Mouse (Mus musculus): ENCODE results near the gene Ppp1r13b. TPM values are rescaled to one million over a fixed set of nuclear protein-coding genes. Genes with fewer than 3 reads are reported as not detected.

The Ppp1r13b gene
- polyA plus RNA-seq, 1 experiment from 2014 or later: 13.6 TPM

GRCm38 (mm10) chr12:111848300-111848798 lies 59.6 kb downstream of the Ppp1r13b start:
- no peak overlapping the region for H3K4me2 ChIP-seq (replicated peaks; ENCODE audit: low read depth)
- H3K9me3 ChIP-seq (ENCODE audit: control insufficient read depth): no peaks in the 10 kb centered on the region
- H3K36me3 ChIP-seq (ENCODE audit: control insufficient read depth, insufficient read depth): peaks cover 12% of the 10 kb centered on the region
- H3K27me3 ChIP-seq (replicated peaks; ENCODE audit: control insufficient read depth, insufficient read depth, low read length): no peaks in the 10 kb centered on the region
- no peak overlapping the region for H3K4me3 ChIP-seq (ENCODE audit: low read depth, low read length)
- peak; percentile 78 for ATAC-seq
- H3K27ac ChIP-seq (ENCODE audit: low read depth, low read length): peak overlapping the region; percentile 23; the same call in 1 of the 2 replicates
- no peak overlapping the region for H3K9ac ChIP-seq (ENCODE audit: low read depth, low read length)
- H3K4me1 ChIP-seq (replicated peaks; ENCODE audit: control insufficient read depth, insufficient read depth, low read length): no peaks in the 10 kb centered on the region
- 50% methylated on average over 9 of the region's 9 CpGs for WGBS
- no peak for TF ChIP-seq CTCF (IDR thresholded peaks at IDR 0.05; ENCODE audit: low read depth)

GRCm38 (mm10) chr12:111846815-111847214 lies 61.1 kb downstream of the Ppp1r13b start:
- H3K9ac ChIP-seq (ENCODE audit: low read depth, low read length): no peak overlapping the region
- H3K9me3 ChIP-seq (ENCODE audit: control insufficient read depth): no peaks in the 10 kb centered on the region
- no peak for TF ChIP-seq CTCF (IDR thresholded peaks at IDR 0.05; ENCODE audit: low read depth)
- H3K4me3 ChIP-seq (ENCODE audit: low read depth, low read length): no peak overlapping the region
- H3K27me3 ChIP-seq (replicated peaks; ENCODE audit: control insufficient read depth, insufficient read depth, low read length): no peaks in the 10 kb centered on the region
- WGBS: 83% methylated on average over 10 of the region's 10 CpGs
- no peak overlapping the region for H3K4me2 ChIP-seq (replicated peaks; ENCODE audit: low read depth)
- no peaks in the 10 kb centered on the region for H3K4me1 ChIP-seq (replicated peaks; ENCODE audit: control insufficient read depth, insufficient read depth, low read length)
- peaks cover 21% of the 10 kb centered on the region for H3K36me3 ChIP-seq (ENCODE audit: control insufficient read depth, insufficient read depth)
- H3K27ac ChIP-seq (ENCODE audit: low read depth, low read length): no peak overlapping the region
- no peak for ATAC-seq

GRCm38 (mm10) chr12:111845953-111846352 lies 62.0 kb downstream of the Ppp1r13b start:
- no peaks in the 10 kb centered on the region for H3K9me3 ChIP-seq (ENCODE audit: control insufficient read depth)
- H3K27me3 ChIP-seq (replicated peaks; ENCODE audit: control insufficient read depth, insufficient read depth, low read length): no peaks in the 10 kb centered on the region
- no peak for ATAC-seq
- H3K4me1 ChIP-seq (replicated peaks; ENCODE audit: control insufficient read depth, insufficient read depth, low read length): no peaks in the 10 kb centered on the region
- no peak for TF ChIP-seq CTCF (IDR thresholded peaks at IDR 0.05; ENCODE audit: low read depth)
- H3K9ac ChIP-seq (ENCODE audit: low read depth, low read length): no peak overlapping the region
- H3K4me2 ChIP-seq (replicated peaks; ENCODE audit: low read depth): no peak overlapping the region
- H3K4me3 ChIP-seq (ENCODE audit: low read depth, low read length): no peak overlapping the region
- peaks cover 26% of the 10 kb centered on the region for H3K36me3 ChIP-seq (ENCODE audit: control insufficient read depth, insufficient read depth)
- H3K27ac ChIP-seq (ENCODE audit: low read depth, low read length): no peak overlapping the region
- 95% methylated on average over 4 of the region's 4 CpGs for WGBS

GRCm38 (mm10) chr12:111843470-111843869 lies 64.4 kb downstream of the Ppp1r13b start:
- no peaks in the 10 kb centered on the region for H3K4me1 ChIP-seq (replicated peaks; ENCODE audit: control insufficient read depth, insufficient read depth, low read length)
- 38% methylated on average over 2 of the region's 2 CpGs for WGBS
- H3K9ac ChIP-seq (ENCODE audit: low read depth, low read length): no peak overlapping the region
- H3K4me2 ChIP-seq (replicated peaks; ENCODE audit: low read depth): no peak overlapping the region
- no peak overlapping the region for H3K4me3 ChIP-seq (ENCODE audit: low read depth, low read length)
- no peak for ATAC-seq
- no peaks in the 10 kb centered on the region for H3K27me3 ChIP-seq (replicated peaks; ENCODE audit: control insufficient read depth, insufficient read depth, low read length)
- TF ChIP-seq CTCF (IDR thresholded peaks at IDR 0.05; ENCODE audit: low read depth): no peak
- peaks cover 47% of the 10 kb centered on the region for H3K36me3 ChIP-seq (ENCODE audit: control insufficient read depth, insufficient read depth)
- no peak overlapping the region for H3K27ac ChIP-seq (ENCODE audit: low read depth, low read length)
- no peaks in the 10 kb centered on the region for H3K9me3 ChIP-seq (ENCODE audit: control insufficient read depth)

GRCm38 (mm10) chr12:111842565-111843433 lies 65.1 kb downstream of the Ppp1r13b start:
- 66% methylated on average over 15 of the region's 15 CpGs for WGBS
- no peaks in the 10 kb centered on the region for H3K27me3 ChIP-seq (replicated peaks; ENCODE audit: control insufficient read depth, insufficient read depth, low read length)
- peaks cover 53% of the 10 kb centered on the region for H3K36me3 ChIP-seq (ENCODE audit: control insufficient read depth, insufficient read depth)
- no peaks in the 10 kb centered on the region for H3K4me1 ChIP-seq (replicated peaks; ENCODE audit: control insufficient read depth, insufficient read depth, low read length)
- no peak overlapping the region for H3K27ac ChIP-seq (ENCODE audit: low read depth, low read length)
- H3K9me3 ChIP-seq (ENCODE audit: control insufficient read depth): no peaks in the 10 kb centered on the region
- no peak overlapping the region for H3K4me3 ChIP-seq (ENCODE audit: low read depth, low read length)
- no peak for ATAC-seq
- no peak overlapping the region for H3K9ac ChIP-seq (ENCODE audit: low read depth, low read length)
- no peak overlapping the region for H3K4me2 ChIP-seq (replicated peaks; ENCODE audit: low read depth)
- TF ChIP-seq CTCF (IDR thresholded peaks at IDR 0.05; ENCODE audit: low read depth): peak; percentile 43; the same call in 1 of the 2 replicates

GRCm38 (mm10) chr12:111833457-111833856 lies 74.5 kb downstream of the Ppp1r13b start:
- peaks cover 98% of the 10 kb centered on the region for H3K36me3 ChIP-seq (ENCODE audit: control insufficient read depth, insufficient read depth)
- no peaks in the 10 kb centered on the region for H3K9me3 ChIP-seq (ENCODE audit: control insufficient read depth)
- H3K27ac ChIP-seq (ENCODE audit: low read depth, low read length): no peak overlapping the region
- 89% methylated on average over 10 of the region's 10 CpGs for WGBS
- H3K4me3 ChIP-seq (ENCODE audit: low read depth, low read length): no peak overlapping the region
- no peak for ATAC-seq
- no peak for TF ChIP-seq CTCF (IDR thresholded peaks at IDR 0.05; ENCODE audit: low read depth)
- H3K27me3 ChIP-seq (replicated peaks; ENCODE audit: control insufficient read depth, insufficient read depth, low read length): no peaks in the 10 kb centered on the region
- no peaks in the 10 kb centered on the region for H3K4me1 ChIP-seq (replicated peaks; ENCODE audit: control insufficient read depth, insufficient read depth, low read length)
- no peak overlapping the region for H3K9ac ChIP-seq (ENCODE audit: low read depth, low read length)
- H3K4me2 ChIP-seq (replicated peaks; ENCODE audit: low read depth): no peak overlapping the region
